ENCODE assay signal across 10 mouse cellular contexts in the genomic region with DNA sequence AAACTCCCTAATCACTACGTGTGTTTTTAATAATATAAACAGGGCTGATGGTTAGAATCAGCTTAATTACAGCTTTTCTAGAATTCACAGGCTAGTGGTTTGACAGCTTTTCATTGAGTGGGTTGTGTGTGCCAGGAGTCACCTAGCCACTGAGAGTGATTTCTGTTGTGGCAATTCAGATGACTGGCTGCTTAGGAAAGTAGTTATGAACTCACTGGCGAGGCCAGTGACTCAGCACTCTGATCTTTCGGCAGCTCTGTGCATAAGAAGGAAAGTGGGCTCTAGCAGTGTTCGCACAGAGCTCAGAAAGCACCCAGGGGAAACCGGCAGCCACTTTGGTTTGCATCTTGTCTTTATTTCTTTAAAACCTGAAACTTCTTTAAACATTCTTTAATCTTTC. TPM values are rescaled to one million over a fixed set of nuclear protein-coding genes. Genes with fewer than 3 reads are reported as not detected.
A peak's percentile ranks its signal among the peaks of the same experiment; 100 is the strongest.
DNase-seq lines count a peak whose midpoint lies in the region; ATAC-seq and TF ChIP-seq lines count a peak whose summit lies in the region.
"Had no signal": no experiment of that assay in that cellular context is flagged by ENCODE, and none has a peak within 500 bp of the region (broad histone marks: within the 10 kb centered on the region; RNA-seq: fewer than 3 reads in every experiment).

No protein-coding gene starts in this region.

- DNase-seq in heart, adult 2 months = peak in 1 of 2 experiments; percentile 26
- DNase-seq in right cerebral cortex, adult 2 months (ENCODE audit: low spot score in 2 of 2) = peak; percentile 18 to 29
- no peak for DNase-seq in right cerebral cortex, postnatal 14 days
- DNase-seq in ovary, postnatal 10 days (ENCODE audit: low spot score) = no peak
- DNase-seq in B cell, adult 2 months = no peak
- no peak for DNase-seq in spleen, postnatal 36 days (ENCODE audit: low spot score in 2 of 2)

- no peak for TF ChIP-seq CTCF in heart, adult 2 months (IDR thresholded peaks at IDR 0.05)
- no peak for TF ChIP-seq CTCF in embryonic fibroblast, embryonic 13.5 days (IDR thresholded peaks at IDR 0.05; ENCODE audit: borderline replicate concordance, insufficient read depth, low read length)

- no peak for ATAC-seq in heart, embryonic 12.5 days (ENCODE audit: insufficient number of reproducible peaks, low FRiP score)
- ATAC-seq: midbrain, embryonic 15.5 days had no signal

- H3K27ac ChIP-seq in heart, adult 2 months = peak overlapping the region; percentile 60
- no peak overlapping the region for H3K27ac ChIP-seq in heart, embryonic 12.5 days (ENCODE audit: poor library complexity, severe bottlenecking)
- H3K27ac ChIP-seq in embryonic fibroblast, embryonic 13.5 days (ENCODE audit: insufficient read depth, low read length) = peak overlapping the region; percentile 55; the same call in 1 of the 2 replicates
- H3K27ac ChIP-seq: midbrain, embryonic 15.5 days; stomach, postnatal 0 days had no signal

- H3K4me2 ChIP-seq in heart, embryonic 12.5 days = no peak overlapping the region
- H3K4me2 ChIP-seq: midbrain, embryonic 15.5 days had no signal

- no peaks in the 10 kb centered on the region for H3K27me3 ChIP-seq in heart, adult 2 months (ENCODE audit: control insufficient read depth, insufficient read depth, low read length)
- no peaks in the 10 kb centered on the region for H3K27me3 ChIP-seq in heart, embryonic 12.5 days (replicated peaks)
- H3K27me3 ChIP-seq: midbrain, embryonic 15.5 days had no signal

- 74% methylated on average over 5 of the region's 5 CpGs for WGBS in heart, adult 2 months
- 69% methylated on average over 5 of the region's 5 CpGs for WGBS in heart, embryonic 12.5 days

- no peak overlapping the region for H3K9ac ChIP-seq in heart, adult 2 months (ENCODE audit: low read depth, low read length)
- no peak overlapping the region for H3K9ac ChIP-seq in heart, embryonic 12.5 days
- H3K9ac ChIP-seq: midbrain, embryonic 15.5 days had no signal

- intact Hi-C loops in heart, adult 2 months (cut with DNase I) = no loop called here

- no peaks in the 10 kb centered on the region for H3K4me1 ChIP-seq in heart, adult 2 months (ENCODE audit: control insufficient read depth, insufficient read depth, low read length)
- H3K4me1 ChIP-seq in heart, embryonic 12.5 days (replicated peaks) = no peaks in the 10 kb centered on the region; the same call in 1 of the 2 replicates
- H3K4me1 ChIP-seq in embryonic fibroblast, embryonic 13.5 days (ENCODE audit: control insufficient read depth, insufficient read depth, low read length) = no peaks in the 10 kb centered on the region; the same call in 1 of the 2 replicates

- H3K4me3 ChIP-seq in heart, adult 2 months = no peak overlapping the region
- no peak overlapping the region for H3K4me3 ChIP-seq in heart, embryonic 12.5 days
- H3K4me3 ChIP-seq in embryonic fibroblast, embryonic 13.5 days (ENCODE audit: insufficient read depth, low read length) = no peak overlapping the region
- H3K4me3 ChIP-seq: midbrain, embryonic 15.5 days had no signal

- H3K9me3 ChIP-seq in heart, embryonic 12.5 days (replicated peaks) = no peaks in the 10 kb centered on the region
- H3K9me3 ChIP-seq: midbrain, embryonic 15.5 days had no signal

- peaks cover 3% of the 10 kb centered on the region for H3K36me3 ChIP-seq in heart, adult 2 months (ENCODE audit: control insufficient read depth, insufficient read depth, low read length)
- H3K36me3 ChIP-seq in heart, embryonic 12.5 days = peaks cover 71% of the 10 kb centered on the region

- TF ChIP-seq POLR2A in heart, adult 2 months (IDR thresholded peaks at IDR 0.05; ENCODE audit: insufficient read depth, low read depth, low read length) = no peak
- TF ChIP-seq POLR2A in embryonic fibroblast, embryonic 13.5 days (IDR thresholded peaks at IDR 0.05; ENCODE audit: low read depth, low read length) = no peak

- TF ChIP-seq EP300 in heart, adult 2 months (IDR thresholded peaks at IDR 0.05; ENCODE audit: insufficient read depth, low read depth, low read length) = no peak

- peaks cover 4% of the 10 kb centered on the region; the same call in 1 of the 2 replicates for H3K79me2 ChIP-seq in heart, adult 2 months (replicated peaks; ENCODE audit: control insufficient read depth, insufficient read depth, low read length)

RNA-seq across cellular contexts. Expression of a gene that starts 18.7 kb away (rescaled TPM):
- total RNA-seq in heart, adult 2 months (2021) = 100 to 1,000 TPM in 1 of 2 experiments, 10 to 100 TPM in 1; 88.9 to 103 TPM
- 23.7 and 42.4 TPM in 2 replicates for polyA plus RNA-seq in heart, adult 2 months (2012; rRNA removed)
- 801 and 858 TPM in 2 replicates for polyA plus RNA-seq in heart, embryonic 12.5 days (2016; fragmentation: Nextera tagmentation; extraction: Ambion mirVana)
- polyA plus RNA-seq in embryonic fibroblast, embryonic 13.5 days (2011; ENCODE audit: insufficient read length, low read depth, missing spikeins) = 131 and 138 TPM in 2 replicates

RNA-seq across cellular contexts. Expression of a gene that starts 18.8 kb away (rescaled TPM):
- total RNA-seq in heart, adult 2 months (2021) = 10 to 100 TPM; 17.5 to 21.0 TPM
- 7.4 and 13.4 TPM in 2 replicates for polyA plus RNA-seq in heart, adult 2 months (2012; rRNA removed)
- polyA plus RNA-seq in heart, embryonic 12.5 days (2016; fragmentation: Nextera tagmentation; extraction: Ambion mirVana) = 36.3 and 38.1 TPM in 2 replicates
- polyA plus RNA-seq in embryonic fibroblast, embryonic 13.5 days (2011; ENCODE audit: insufficient read length, low read depth, missing spikeins) = 31.3 and 37.2 TPM in 2 replicates

Comparison
In these comparisons a context has a peak if more than half of its experiments do, and no peak if none do; other contexts are left out.
1. DNase-seq: peak in right cerebral cortex, adult 2 months (2 of 2); none in right cerebral cortex, postnatal 14 days (single experiment), ovary, postnatal 10 days (single experiment), B cell, adult 2 months (0 of 2) and spleen, postnatal 36 days (0 of 2).